Mouse (Mus musculus) hematopoietic multipotent progenitor cell, adult 10-12 weeks (in vitro differentiated cells): Measurements from ENCODE around the gene Mapk1ip1l. TPM values are rescaled to one million over a fixed set of nuclear protein-coding genes. Genes with fewer than 3 reads are reported as not detected.

ENCODE experiments used
- polyA plus RNA-seq: library from polyadenylated mRNA; stranded (reverse); fragments of >175 nt; gene quantifications from 2 replicates; pipeline ENCODE4 v1.2.3, GENCODE M21; 2012; ENCODE audit warnings: low replicate concordance

Mapk1ip1l gene
- polyA plus RNA-seq = 50.9 and 168 TPM in 2 replicates

GRCm38 (mm10) chr14:47297785-47298407 is at the start of gene Mapk1ip1l:
Mapk1ip1l (plus strand) TSS chr14:47298266.

GRCm38 (mm10) chr14:47276637-47277393 is 21.3 kb upstream of the Mapk1ip1l start, which contains the start of the genes Wdhd1 and Socs4:
Wdhd1 (minus strand) TSS chr14:47276857.
Socs4 (plus strand) TSS chr14:47276931.

DNA sequence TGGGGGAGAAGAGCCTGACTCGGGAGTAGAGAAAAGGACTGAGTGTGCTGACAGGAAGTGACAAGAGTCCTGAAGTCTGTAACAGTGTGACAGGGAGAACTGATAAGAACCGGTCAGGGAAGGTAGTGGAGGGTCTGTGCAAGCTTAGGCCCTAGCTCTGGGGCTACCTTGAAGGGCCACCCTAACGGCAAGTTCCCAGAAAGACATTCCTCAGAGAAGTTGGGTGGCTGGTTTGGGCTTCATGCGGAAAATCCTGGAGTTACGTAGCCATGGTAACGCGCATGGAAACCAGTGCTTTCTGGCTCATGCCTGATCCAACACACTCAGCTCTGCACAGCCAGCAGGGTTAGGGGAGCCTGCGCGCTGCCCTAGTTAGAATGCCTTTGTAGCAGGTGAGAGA is 69.4 kb downstream of the Mapk1ip1l start, which contains the start of gene Lgals3:
Gene Lgals3, plus strand, starts transcription at position 291 of the 400 bp plus-strand sequence.

Other genes with a start within 250 kb of the Mapk1ip1l start
- 13.9 and 20.5 TPM in 2 replicates for gene Gch1, start 108.9 kb upstream of the Mapk1ip1l start, polyA plus RNA-seq
- 0.61 and 2.8 TPM in 2 replicates for gene Wdhd1, start 21.4 kb upstream of the Mapk1ip1l start, polyA plus RNA-seq
- gene Socs4, start 21.3 kb upstream of the Mapk1ip1l start, polyA plus RNA-seq = 4.6 and 5.2 TPM in 2 replicates
- gene Lgals3, start 69.5 kb downstream of the Mapk1ip1l start, polyA plus RNA-seq = 228 and 1,613 TPM in 2 replicates
- gene Dlgap5, start 120.1 kb downstream of the Mapk1ip1l start, polyA plus RNA-seq = 0.96 and 7.9 TPM in 2 replicates
- 15.0 and 15.3 TPM in 2 replicates for gene Fbxo34, start 152.2 kb downstream of the Mapk1ip1l start, polyA plus RNA-seq